Mouse (Mus musculus) right cerebral cortex, postnatal 4 days (tissue): ENCODE measurements at regions not wholly inside any gene's neighbourhood (a gene's known extent, or its start where the extent isn't known, plus 50 kb on each side); places are given as distances from the start of the nearest gene placed in this dataset.
A peak's percentile ranks its signal among the peaks of the same experiment; 100 is the strongest.
"Not testable (repeated sequence)": the region's sequence is repeated elsewhere in the genome, so short reads cannot be mapped to it uniquely, and the experiment has no call there.

ENCODE experiments used
- DNase-seq: peaks from one replicate; pipeline ENCODE4 v3.0.0-alpha.2; 2022

DNA sequence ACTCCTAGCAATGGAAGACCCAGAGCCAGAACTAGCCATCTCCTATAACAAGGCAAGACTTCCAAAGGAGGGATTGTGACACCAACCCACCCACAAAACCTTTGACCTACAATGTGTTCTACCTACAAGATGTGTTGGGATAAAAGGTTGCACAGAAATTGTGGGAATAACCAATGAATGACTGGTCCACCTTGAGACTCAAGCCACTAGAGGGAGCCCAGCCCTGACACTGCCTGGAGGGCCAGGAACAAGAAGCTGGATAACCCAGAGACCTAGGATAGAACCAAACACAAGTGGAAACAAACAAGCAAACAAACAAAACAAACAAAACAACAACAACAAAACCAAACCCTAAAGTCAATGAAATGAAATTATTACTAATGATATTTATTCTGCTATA lies 288.8 kb downstream of the Dchs2 start:
- DNase-seq, result no peak

DNA sequence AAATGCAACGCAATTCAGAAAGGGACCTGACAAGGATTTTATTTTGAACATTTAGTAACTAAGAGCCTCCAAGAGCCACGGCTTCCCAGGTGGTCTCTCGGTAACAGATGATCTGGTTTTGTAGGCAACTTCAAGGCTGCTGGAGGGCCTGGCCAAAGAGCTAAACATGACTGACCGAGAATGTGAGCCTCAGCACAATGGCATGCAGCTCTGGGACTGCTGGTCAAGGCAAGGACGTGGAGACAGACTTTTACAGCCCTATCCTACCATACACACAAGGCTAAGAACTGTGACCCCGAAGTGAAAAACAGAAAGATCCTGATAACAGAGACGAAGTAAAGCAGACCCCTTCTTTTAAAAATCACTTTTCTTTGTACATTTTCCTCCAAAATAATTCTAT lies 296.5 kb downstream of the Dchs2 start:
- no peak for DNase-seq

DNA sequence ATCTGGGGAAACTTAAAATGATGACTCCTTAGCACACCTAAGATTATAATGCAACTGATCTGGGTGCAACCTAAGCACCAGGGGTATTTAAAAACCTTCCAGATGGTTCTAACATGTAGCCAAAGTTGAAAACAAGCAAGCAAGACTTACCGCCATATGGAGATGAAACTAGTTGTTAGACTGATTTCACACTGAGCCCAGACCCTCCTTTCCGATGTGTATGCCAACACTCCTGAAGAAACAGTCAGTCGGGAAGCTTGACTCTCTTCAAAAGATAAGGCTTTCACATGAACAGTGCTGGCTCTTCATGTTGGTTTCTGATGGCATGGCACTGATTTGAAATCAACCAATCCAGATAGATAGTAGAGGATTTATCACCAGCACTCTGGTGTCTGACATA lies 301.6 kb downstream of the Dchs2 start:
- DNase-seq, result no peak

GRCm38 (mm10) chr3:83446154-83446667 lies 318.5 kb downstream of the Dchs2 start:
- DNase-seq, result no peak

GRCm38 (mm10) chr3:83450662-83451061 lies 315.5 kb upstream of the Sfrp2 start:
- no peak for DNase-seq

DNA sequence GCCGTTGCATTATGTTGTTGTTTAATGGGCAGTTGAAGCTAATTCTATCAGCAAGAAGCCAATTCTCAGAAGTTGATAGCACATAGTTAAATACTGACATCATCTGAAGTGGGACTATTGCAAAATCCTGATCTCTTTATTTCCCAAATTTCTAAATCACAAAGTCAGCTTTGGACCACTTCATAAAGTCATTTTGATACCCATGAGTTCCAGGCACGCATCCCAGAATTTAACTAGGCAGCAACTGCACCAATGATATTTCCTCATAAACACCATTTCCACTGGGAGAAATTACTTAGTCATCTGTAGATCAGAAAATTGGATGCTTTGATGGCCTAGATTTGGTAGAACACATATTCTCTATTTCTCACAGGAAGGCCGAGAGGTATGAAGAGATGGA lies 314.8 kb upstream of the Sfrp2 start:
- no peak for DNase-seq

GRCm38 (mm10) chr3:83453462-83453861 lies 312.7 kb upstream of the Sfrp2 start:
- DNase-seq, result no peak

GRCm38 (mm10) chr3:83458450-83458849 lies 307.7 kb upstream of the Sfrp2 start:
- DNase-seq, result no peak

GRCm38 (mm10) chr3:83479251-83479650 lies 286.9 kb upstream of the Sfrp2 start:
- no peak for DNase-seq

- DNase-seq, result no peak
Observed at GRCm38 (mm10) chr3:83480176-83480575, 285.9 kb upstream of the Sfrp2 start.

DNA sequence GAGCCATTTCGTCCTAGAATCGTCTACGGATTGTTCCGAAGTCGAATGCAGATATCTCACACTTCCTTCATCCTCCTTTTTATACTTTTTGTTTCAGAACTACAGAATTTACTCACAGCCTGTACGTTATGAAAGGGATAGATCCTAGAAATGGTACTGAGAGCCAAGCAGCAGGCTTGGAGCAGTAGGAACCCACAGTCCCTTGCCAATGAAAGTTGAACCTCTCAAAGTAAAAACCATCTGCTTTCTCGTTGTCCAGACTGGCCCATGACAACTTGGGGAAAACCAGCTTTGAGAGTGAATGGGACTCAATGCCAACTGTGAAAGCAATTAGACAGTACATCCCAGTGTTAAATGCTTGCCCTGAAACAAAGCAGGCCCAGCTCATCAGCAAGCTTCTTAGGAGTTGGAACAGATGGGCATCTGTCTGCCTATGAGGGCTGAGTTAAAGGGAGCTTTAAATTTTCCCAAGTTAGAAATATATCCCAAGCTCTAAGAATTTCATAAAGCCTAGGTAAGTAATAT lies 279.9 kb upstream of the Sfrp2 start:
- peak; percentile 3 for DNase-seq

DNA sequence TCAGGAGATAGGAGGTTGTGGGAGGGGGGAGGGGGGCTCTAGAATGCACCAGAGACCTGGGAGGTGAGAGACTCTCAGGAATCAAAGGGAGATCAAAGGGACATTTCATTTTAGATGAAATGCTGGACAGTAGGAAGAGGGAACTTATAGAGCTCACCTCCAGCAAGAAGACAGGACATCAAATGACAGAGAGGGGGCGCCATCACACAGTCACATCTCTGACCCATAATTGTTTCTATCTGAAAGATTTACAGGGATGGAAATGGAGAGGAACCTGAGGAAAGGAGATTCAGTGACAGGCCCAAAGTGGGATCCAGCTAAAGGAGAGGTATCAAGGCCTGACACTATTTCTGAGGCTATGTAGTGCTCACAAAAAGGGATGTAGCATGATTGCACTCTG lies 270.5 kb upstream of the Sfrp2 start:
- DNase-seq, result peak; percentile 6

DNA sequence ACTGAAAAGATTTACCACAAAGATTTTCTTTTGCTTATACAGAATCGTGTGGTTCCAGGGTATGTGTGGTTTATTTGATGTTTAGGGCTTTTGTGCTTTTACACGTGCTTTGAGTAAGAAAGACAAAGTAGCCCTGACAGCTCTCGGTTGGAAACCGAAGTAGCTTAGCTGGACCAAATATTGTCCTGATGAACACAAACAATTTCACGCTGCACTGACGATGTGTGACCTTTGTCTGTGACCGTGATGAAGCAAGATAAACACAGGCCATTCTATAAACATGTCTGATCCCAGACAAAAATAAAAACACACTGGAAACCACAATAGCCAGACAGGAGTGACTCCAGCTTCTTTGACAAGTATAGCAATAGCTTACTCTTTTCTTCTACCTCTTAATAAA lies 262.2 kb upstream of the Sfrp2 start:
- no peak for DNase-seq

DNA sequence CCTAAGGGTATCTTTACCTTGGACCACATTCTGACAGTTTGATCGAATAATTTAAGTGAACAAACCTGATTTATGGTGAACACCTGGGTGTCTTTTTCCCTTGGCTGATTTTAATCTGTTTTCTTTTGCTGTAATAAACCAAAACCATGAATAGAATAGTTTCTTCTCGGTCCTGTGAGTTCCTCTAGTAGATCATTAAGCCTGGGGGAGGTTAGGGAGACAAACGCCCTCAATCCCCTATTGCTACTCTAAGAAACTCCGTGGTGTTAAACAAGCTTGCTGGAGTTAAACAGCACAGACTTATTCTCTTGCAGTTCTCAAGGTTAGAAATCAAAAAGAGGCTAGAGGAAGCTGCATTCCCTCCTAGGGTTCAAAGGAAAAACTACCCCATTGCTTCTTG lies 249.5 kb upstream of the Sfrp2 start:
- DNase-seq, result no peak

GRCm38 (mm10) chr3:83517914-83518635 lies 248.0 kb upstream of the Sfrp2 start:
- peak; percentile 9 for DNase-seq

GRCm38 (mm10) chr3:83530243-83530847 lies 235.8 kb upstream of the Sfrp2 start:
- DNase-seq, result no peak

DNA sequence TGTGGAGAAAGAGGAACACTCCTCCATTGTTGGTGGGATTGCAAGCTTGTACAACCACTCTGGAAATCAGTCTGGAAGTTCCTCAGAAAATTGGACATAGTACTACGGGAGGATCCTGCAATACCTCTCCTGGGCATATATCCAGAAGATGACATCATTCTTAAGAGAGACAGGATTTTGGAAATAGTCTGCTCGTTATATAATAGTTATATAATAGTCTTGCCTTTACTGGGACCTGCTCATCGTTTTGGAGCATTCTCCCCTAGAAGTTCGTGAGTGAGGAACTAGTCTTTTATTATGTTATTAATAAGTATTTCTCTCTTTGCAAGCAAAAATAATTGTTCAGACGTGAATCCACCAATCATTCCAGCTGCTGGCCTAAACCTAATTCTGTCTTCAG lies 229.5 kb upstream of the Sfrp2 start:
- not testable (repeated sequence) for DNase-seq

DNA sequence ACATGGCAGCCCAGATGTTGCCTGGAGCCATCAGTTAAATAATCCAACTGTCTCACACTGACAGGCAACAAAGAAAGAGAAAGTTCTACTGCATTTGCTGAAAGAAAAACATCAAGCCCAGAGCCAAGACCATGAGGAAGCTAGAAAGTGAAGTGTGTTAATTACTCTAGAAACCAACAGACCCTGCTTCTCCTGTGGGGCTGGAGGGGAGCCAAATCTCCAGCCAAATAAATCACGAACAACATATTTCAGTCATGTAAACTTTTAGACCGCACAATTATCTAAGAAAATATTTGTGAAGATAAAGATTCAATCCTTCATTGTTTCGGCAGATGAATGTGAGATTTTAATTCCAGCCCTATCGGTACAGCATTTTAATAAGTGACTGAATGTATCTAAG lies 228.9 kb upstream of the Sfrp2 start:
- no peak for DNase-seq

DNA sequence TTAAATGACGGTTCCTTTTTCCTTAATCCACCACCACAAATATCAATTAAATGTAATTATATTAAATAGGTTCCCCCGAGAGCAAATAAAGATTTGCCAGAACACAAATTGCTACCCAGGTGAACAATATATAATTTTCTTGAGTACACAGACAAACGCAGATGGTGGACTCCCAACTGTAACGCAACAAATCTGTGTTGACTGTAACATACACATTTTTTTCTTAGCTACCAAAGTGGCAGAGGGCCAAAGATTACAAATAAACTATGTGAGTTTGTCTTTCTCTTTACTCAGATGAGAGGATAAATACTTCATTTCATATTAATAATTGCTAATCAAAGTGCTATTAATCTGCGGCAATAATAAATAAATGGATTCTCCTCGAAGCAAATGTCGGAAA lies 228.4 kb upstream of the Sfrp2 start:
- DNase-seq, result no peak

GRCm38 (mm10) chr3:83538898-83539297 lies 227.2 kb upstream of the Sfrp2 start:
- no peak for DNase-seq

GRCm38 (mm10) chr3:83540997-83541932 lies 224.9 kb upstream of the Sfrp2 start:
- no peak for DNase-seq

GRCm38 (mm10) chr3:83552516-83553139 lies 213.5 kb upstream of the Sfrp2 start:
- DNase-seq, result no peak

GRCm38 (mm10) chr3:83553858-83554257 lies 212.3 kb upstream of the Sfrp2 start:
- no peak for DNase-seq
